In the genomic region with DNA sequence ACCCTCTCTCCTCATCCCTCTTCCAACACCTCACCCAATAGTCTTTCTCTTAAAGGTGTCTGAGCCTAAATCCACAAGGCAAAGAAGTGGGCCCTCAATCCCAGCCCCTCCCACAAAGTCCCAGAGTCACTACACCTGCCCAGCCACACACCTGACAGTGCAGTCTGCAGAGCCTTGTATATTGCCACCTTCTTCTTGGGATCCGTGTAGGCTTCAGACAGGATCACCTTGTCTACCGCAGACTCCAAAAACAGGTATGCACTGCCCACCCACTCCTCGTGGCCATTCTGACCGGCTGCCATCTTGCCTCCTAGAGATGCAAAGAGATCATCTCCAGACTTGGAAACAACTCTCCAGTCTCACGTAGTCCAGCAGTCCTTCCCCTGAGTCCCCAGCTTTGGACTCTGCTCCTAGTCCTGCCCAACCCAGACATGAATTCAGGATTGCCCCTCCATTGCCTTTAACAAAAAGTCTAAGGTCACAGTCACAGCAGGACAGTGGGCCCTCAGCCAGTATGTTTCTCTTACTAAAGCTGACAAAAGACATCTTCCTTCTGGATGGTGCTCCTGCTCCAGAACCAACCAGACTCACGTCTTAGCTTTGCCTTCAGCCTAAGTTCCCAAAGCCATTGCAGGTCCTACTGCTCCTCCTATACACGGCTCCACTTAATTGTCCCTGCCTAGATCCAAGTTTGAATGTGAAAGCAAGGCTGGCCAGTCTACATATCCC, we compare ENCODE assay signal across 17 mouse cellular contexts. TPM values are rescaled to one million over a fixed set of nuclear protein-coding genes. Genes with fewer than 3 reads are reported as not detected.
DNase-seq lines count a peak whose midpoint lies in the region; ATAC-seq and TF ChIP-seq lines count a peak whose summit lies in the region.
"Had no signal": no experiment of that assay in that cellular context is flagged by ENCODE, and none has a peak within 500 bp of the region (broad histone marks: within the 10 kb centered on the region; RNA-seq: fewer than 3 reads in every experiment).

No protein-coding gene starts in this region.

- peaks cover 35% of the 10 kb centered on the region for H3K4me1 ChIP-seq in heart, embryonic 13.5 days
- peaks cover 30% of the 10 kb centered on the region for H3K4me1 ChIP-seq in small intestine, adult 2 months (ENCODE audit: control insufficient read depth, insufficient read depth, insufficient read length, low read length)

- DNase-seq in cerebellum, adult 8-10 months, result peak; percentile 15
- no peak for DNase-seq in cerebellum, postnatal 25 days
- DNase-seq in heart, postnatal 10 days, result no peak
- DNase-seq in lung, postnatal 10 days, result peak; percentile 69
- no peak for DNase-seq in lung, adult 18-20 months
- no peak for DNase-seq in neural tube, embryonic 10.5 days (ENCODE audit: extremely low spot score, low spot score)

- intact Hi-C loops in heart, postnatal 10 days (cut with DNase I), result no loop called here

- ATAC-seq in heart, embryonic 13.5 days (ENCODE audit: extremely low read depth, insufficient number of reproducible peaks, low FRiP score, low TSS enrichment), result no peak

- no peak for TF ChIP-seq POLR2A in small intestine, adult 2 months (IDR thresholded peaks at IDR 0.05; ENCODE audit: low read depth, low read length)

- H3K4me3 ChIP-seq in heart, embryonic 13.5 days, result no peak overlapping the region
- H3K4me3 ChIP-seq in small intestine, adult 2 months (ENCODE audit: low read depth, low read length), result no peak overlapping the region

- peaks cover 83% of the 10 kb centered on the region for H3K27me3 ChIP-seq in heart, embryonic 13.5 days (replicated peaks)
- H3K27me3 ChIP-seq in small intestine, adult 2 months (ENCODE audit: control insufficient read depth, insufficient read depth, low read length), result no peaks in the 10 kb centered on the region

- H3K27ac ChIP-seq in heart, embryonic 13.5 days (replicated peaks), result no peak overlapping the region
- peak overlapping the region; percentile 17 for H3K27ac ChIP-seq in small intestine, adult 2 months (ENCODE audit: insufficient read depth, low read depth, low read length)
- H3K27ac ChIP-seq: forebrain, embryonic 13.5 days; heart, embryonic 10.5 days; hindbrain, embryonic 12.5 days; limb, embryonic 15.5 days; lung, embryonic 15.5 days; midbrain, embryonic 15.5 days; neural tube, embryonic 13.5 days; stomach, embryonic 15.5 days had no signal

- WGBS in heart, embryonic 13.5 days, result 64% methylated on average over 7 of the region's 7 CpGs
- WGBS in small intestine, adult 2 months, result 76% methylated on average over 7 of the region's 7 CpGs

- H3K4me2 ChIP-seq in heart, embryonic 13.5 days, result 0 out of 2 replicates have a peak overlapping the region, but pooled peaks have one; percentile 86

- TF ChIP-seq CTCF in small intestine, adult 2 months (IDR thresholded peaks at IDR 0.05; ENCODE audit: extremely low read depth, insufficient read length, insufficient replicate concordance, low read depth, low read length), result no peak

- no peak overlapping the region; the same call in 1 of the 2 replicates for H3K9ac ChIP-seq in heart, embryonic 13.5 days
- H3K9ac ChIP-seq: limb, embryonic 15.5 days; lung, embryonic 15.5 days; midbrain, embryonic 15.5 days had no signal

- H3K9me3 ChIP-seq in heart, embryonic 13.5 days, result no peaks in the 10 kb centered on the region
- H3K9me3 ChIP-seq: forebrain, embryonic 13.5 days; heart, embryonic 10.5 days; hindbrain, embryonic 12.5 days; limb, embryonic 15.5 days; lung, embryonic 15.5 days; midbrain, embryonic 15.5 days; neural tube, embryonic 13.5 days; stomach, embryonic 15.5 days had no signal

- H3K36me3 ChIP-seq in heart, embryonic 13.5 days, result no peaks in the 10 kb centered on the region
- H3K36me3 ChIP-seq in small intestine, adult 2 months (ENCODE audit: control insufficient read depth, insufficient read depth, low read length), result peaks cover 13% of the 10 kb centered on the region
- H3K36me3 ChIP-seq: heart, embryonic 10.5 days; hindbrain, embryonic 12.5 days; limb, embryonic 15.5 days; lung, embryonic 15.5 days; midbrain, embryonic 15.5 days; neural tube, embryonic 13.5 days; stomach, embryonic 15.5 days had no signal

RNA-seq across cellular contexts. Expression of a gene that starts 3.9 kb away (rescaled TPM):
- polyA plus RNA-seq in heart, embryonic 13.5 days (2015; fragmentation: Nextera tagmentation; extraction: Ambion mirVana), result 18.3 and 18.8 TPM in 2 replicates
- 1 to 10 TPM; 9.1 to 9.7 TPM for total RNA-seq in heart, postnatal 10 days (2021)
- polyA plus RNA-seq in small intestine, adult 2 months (2012; rRNA removed), result 62.7 and 112 TPM in 2 replicates

RNA-seq across cellular contexts. Expression of a gene that starts 3.9 kb away (rescaled TPM):
- polyA plus RNA-seq in heart, embryonic 13.5 days (2015; fragmentation: Nextera tagmentation; extraction: Ambion mirVana), result 3.2 and 3.3 TPM in 2 replicates
- 1 to 10 TPM; 2.8 to 4.1 TPM for total RNA-seq in heart, postnatal 10 days (2021)
- 12.4 and 34.9 TPM in 2 replicates for polyA plus RNA-seq in small intestine, adult 2 months (2012; rRNA removed)

RNA-seq across cellular contexts. Expression of a gene that starts 5.6 kb away (rescaled TPM):
- polyA plus RNA-seq in heart, embryonic 13.5 days (2015; fragmentation: Nextera tagmentation; extraction: Ambion mirVana), result 11.8 and 14.5 TPM in 2 replicates
- total RNA-seq in heart, postnatal 10 days (2021), result 1 to 10 TPM; 8.9 to 9.5 TPM
- polyA plus RNA-seq in small intestine, adult 2 months (2012; rRNA removed), result 8.6 and 13.8 TPM in 2 replicates

RNA-seq across cellular contexts. Expression of a gene that starts 9.1 kb away (rescaled TPM):
- polyA plus RNA-seq in heart, embryonic 13.5 days (2015; fragmentation: Nextera tagmentation; extraction: Ambion mirVana), result 0.15 TPM in 1 of 2 replicates, not detected in the other
- total RNA-seq in heart, postnatal 10 days (2021), result under 1 TPM; 0.84 to 0.94 TPM
- 1.2 and 1.3 TPM in 2 replicates for polyA plus RNA-seq in small intestine, adult 2 months (2012; rRNA removed)
- polyA plus RNA-seq: hindbrain, embryonic 12.5 days; thymus, postnatal 0 days had no signal

RNA-seq across cellular contexts. Expression of a gene that starts 15.4 kb away (rescaled TPM):
- 2.5 and 2.7 TPM in 2 replicates for polyA plus RNA-seq in heart, embryonic 13.5 days (2015; fragmentation: Nextera tagmentation; extraction: Ambion mirVana)
- total RNA-seq in heart, postnatal 10 days (2021), result 10 to 100 TPM; 14.7 to 16.2 TPM
- polyA plus RNA-seq in small intestine, adult 2 months (2012; rRNA removed), result 0.52 and 1.1 TPM in 2 replicates

Comparison
In these comparisons a context has a peak if more than half of its experiments do, and no peak if none do; other contexts are left out.
1. DNase-seq: peak in cerebellum, adult 8-10 months (single experiment) and lung, postnatal 10 days (single experiment); none in cerebellum, postnatal 25 days (0 of 2), heart, postnatal 10 days (0 of 2), lung, adult 18-20 months (0 of 2) and neural tube, embryonic 10.5 days (single experiment).